Mouse (Mus musculus) liver, embryonic 16.5 days (tissue): ENCODE data around the gene Camk1d. TPM values are rescaled to one million over a fixed set of nuclear protein-coding genes. Genes with fewer than 3 reads are reported as not detected.

ENCODE experiments used
- ATAC-seq: fragments of 200-750 bp; cut with Nextera tagmentation; 2 replicates; pipeline ENCODE4 v1.8.0; 2017; ENCODE audit warnings: low read depth, mild to moderate bottlenecking, moderate number of reproducible peaks, moderate library complexity
- H3K27ac ChIP-seq: fragments of 300-500 bp; sonication (generic); 2 replicates; pipeline ENCODE4 v1.5.1; 2014; ENCODE audit warnings: mild to moderate bottlenecking, low read length
- H3K27me3 ChIP-seq: fragments of 300-500 bp; sonication (generic); 2 replicates; pipeline ENCODE4 v1.6.1; 2014; ENCODE audit warnings: low read depth, low read length, mixed read lengths; ENCODE audit not compliant: control insufficient read depth, insufficient read depth
- H3K36me3 ChIP-seq: fragments of 300-500 bp; sonication (generic); 2 replicates; pipeline ENCODE4 v1.6.1; 2014; ENCODE audit warnings: mild to moderate bottlenecking; ENCODE audit not compliant: control insufficient read depth, insufficient read depth
- H3K4me1 ChIP-seq: fragments of 300-500 bp; sonication (generic); 2 replicates; pipeline ENCODE4 v1.6.1; 2014; ENCODE audit warnings: low read depth, low read length, mixed read lengths; ENCODE audit not compliant: control insufficient read depth
- H3K4me2 ChIP-seq: fragments of 300-500 bp; sonication (generic); 2 replicates; pipeline ENCODE4 v1.6.1; 2014; ENCODE audit warnings: low read depth, low read length, mixed read lengths
- H3K4me3 ChIP-seq: fragments of 300-500 bp; sonication (generic); 2 replicates; pipeline ENCODE4 v1.5.1; 2014; ENCODE audit warnings: low read depth, mild to moderate bottlenecking, low read length
- H3K9ac ChIP-seq: fragments of 300-500 bp; sonication (generic); 2 replicates; pipeline ENCODE4 v1.6.1; 2014; ENCODE audit warnings: low read depth, low read length
- H3K9me3 ChIP-seq: fragments of 300-500 bp; sonication (generic); replicated peaks from 2 replicates; pipeline ENCODE4 v1.6.1; 2016; ENCODE audit warnings: low read length; ENCODE audit not compliant: control insufficient read depth
- WGBS: fragments of 180-500 bp; shearing (Covaris S2); extraction: QIAGEN DNeasy Blood & Tissue Kit; methylation state at CpG from one replicate; pipeline ENCODE4 v1.1.7; 2014; ENCODE audit not compliant: insufficient replicate concordance; 5-methylcytosine and 5-hydroxymethylcytosine counted together
- polyA plus RNA-seq: library from polyadenylated mRNA; unstranded; fragments of >200 nt; fragmentation: Nextera tagmentation; extraction: Ambion mirVana; gene quantifications from 2 replicates; pipeline ENCODE4 v1.2.1, GENCODE M21; 2015

Camk1d gene
- polyA plus RNA-seq, 1 experiment from 2014 or later, result 1.3 TPM

GRCm38 (mm10) chr2:5740913-5741312, 26.6 kb upstream of the Camk1d start:
- Histone ChIP-seq H3K4me3 (no peak overlapping the region), H3K4me1 (no peaks in the 10 kb centered on the region), H3K36me3 (no peaks in the 10 kb centered on the region), H3K27ac (no peak overlapping the region), H3K9ac (no peak overlapping the region), H3K27me3 (no peaks in the 10 kb centered on the region), H3K9me3 (no peaks in the 10 kb centered on the region), H3K4me2 (no peak overlapping the region)
- 70% methylated on average over 1 of the region's 1 CpGs for WGBS
- ATAC-seq, result no peak

- Histone ChIP-seq H3K9ac (no peak overlapping the region), H3K4me1 (no peaks in the 10 kb centered on the region), H3K27me3 (no peaks in the 10 kb centered on the region), H3K36me3 (no peaks in the 10 kb centered on the region), H3K4me2 (no peak overlapping the region), H3K9me3 (no peaks in the 10 kb centered on the region), H3K27ac (no peak overlapping the region), H3K4me3 (no peak overlapping the region)
- 24% methylated on average over 2 of the region's 2 CpGs for whole genome bisulfite sequencing
- ATAC-seq, result no peak
Measured at GRCm38 (mm10) chr2:5735881-5736280, 21.6 kb upstream of the Camk1d start.

- Histone ChIP-seq H3K36me3 (no peaks in the 10 kb centered on the region), H3K4me2 (no peak overlapping the region), H3K27ac (no peak overlapping the region), H3K9ac (no peak overlapping the region), H3K4me1 (no peaks in the 10 kb centered on the region), H3K9me3 (no peaks in the 10 kb centered on the region), H3K4me3 (no peak overlapping the region), H3K27me3 (no peaks in the 10 kb centered on the region)
- 68% methylated on average over 3 of the region's 3 CpGs for WGBS
- no peak for ATAC-seq
Measured at GRCm38 (mm10) chr2:5733300-5734085, 19.2 kb upstream of the Camk1d start.

GRCm38 (mm10) chr2:5732047-5732446, 17.7 kb upstream of the Camk1d start:
- 67% methylated on average over 5 of the region's 5 CpGs for WGBS
- Histone ChIP-seq H3K27me3 (no peaks in the 10 kb centered on the region), H3K9me3 (no peaks in the 10 kb centered on the region), H3K36me3 (no peaks in the 10 kb centered on the region), H3K4me3 (no peak overlapping the region), H3K9ac (no peak overlapping the region), H3K4me1 (no peaks in the 10 kb centered on the region), H3K27ac (no peak overlapping the region), H3K4me2 (no peak overlapping the region)
- no peak for ATAC-seq

- H3K9ac ChIP-seq, result no peak overlapping the region
- no peak overlapping the region for H3K27ac ChIP-seq
- H3K4me3 ChIP-seq, result no peak overlapping the region
- H3K4me2 ChIP-seq, result no peak overlapping the region
- no peaks in the 10 kb centered on the region for H3K4me1 ChIP-seq
- no peak for ATAC-seq
- no peaks in the 10 kb centered on the region for H3K9me3 ChIP-seq
- WGBS, result 68% methylated on average over 15 of the region's 15 CpGs
- no peaks in the 10 kb centered on the region for H3K36me3 ChIP-seq
- no peaks in the 10 kb centered on the region for H3K27me3 ChIP-seq
Measured at GRCm38 (mm10) chr2:5730364-5730792, 16.1 kb upstream of the Camk1d start.

- no peak overlapping the region for H3K9ac ChIP-seq
- 65% methylated on average over 7 of the region's 7 CpGs for WGBS
- H3K4me1 ChIP-seq, result no peaks in the 10 kb centered on the region
- H3K36me3 ChIP-seq, result no peaks in the 10 kb centered on the region
- no peak overlapping the region for H3K4me3 ChIP-seq
- no peak overlapping the region for H3K27ac ChIP-seq
- no peaks in the 10 kb centered on the region for H3K9me3 ChIP-seq
- H3K4me2 ChIP-seq, result no peak overlapping the region
- no peak for ATAC-seq
- H3K27me3 ChIP-seq, result no peaks in the 10 kb centered on the region
Measured at GRCm38 (mm10) chr2:5729931-5730330, 15.6 kb upstream of the Camk1d start.

GRCm38 (mm10) chr2:5725028-5725701, 10.8 kb upstream of the Camk1d start:
- Histone ChIP-seq H3K9ac (no peak overlapping the region), H3K9me3 (no peaks in the 10 kb centered on the region), H3K36me3 (no peaks in the 10 kb centered on the region), H3K4me3 (no peak overlapping the region), H3K4me2 (no peak overlapping the region), H3K27me3 (no peaks in the 10 kb centered on the region), H3K4me1 (no peaks in the 10 kb centered on the region), H3K27ac (no peak overlapping the region)
- ATAC-seq, result no peak
- WGBS, result 36% methylated on average over 8 of the region's 8 CpGs

- no peaks in the 10 kb centered on the region for H3K36me3 ChIP-seq
- peaks cover 6% of the 10 kb centered on the region for H3K4me1 ChIP-seq
- H3K4me3 ChIP-seq, result no peak overlapping the region
- H3K27me3 ChIP-seq, result peaks cover 31% of the 10 kb centered on the region
- H3K27ac ChIP-seq, result no peak overlapping the region
- 86% methylated on average over 6 of the region's 6 CpGs for WGBS
- H3K9me3 ChIP-seq, result peaks cover 2% of the 10 kb centered on the region; the same call in 1 of the 2 replicates
- no peak for ATAC-seq
- H3K4me2 ChIP-seq, result no peak overlapping the region
- H3K9ac ChIP-seq, result no peak overlapping the region
Measured at GRCm38 (mm10) chr2:5717675-5718074, 3.4 kb upstream of the Camk1d start.

GRCm38 (mm10) chr2:5715544-5715943, 1.2 kb upstream of the Camk1d start:
- WGBS, result 17% methylated on average over 2 of the region's 2 CpGs
- Histone ChIP-seq H3K36me3 (no peaks in the 10 kb centered on the region), H3K9ac (no peak overlapping the region), H3K4me2 (0 out of 2 replicates have a peak overlapping the region, but pooled peaks have one; percentile 85), H3K4me1 (peaks cover 6% of the 10 kb centered on the region), H3K9me3 (peaks cover 2% of the 10 kb centered on the region; the same call in 1 of the 2 replicates), H3K27ac (no peak overlapping the region), H3K27me3 (peaks cover 36% of the 10 kb centered on the region), H3K4me3 (no peak overlapping the region)
- no peak for ATAC-seq
